Mouse (Mus musculus) adrenal gland, postnatal 36 days (tissue): Measurements from ENCODE around the gene Gm49450. TPM values are rescaled to one million over a fixed set of nuclear protein-coding genes. Genes with fewer than 3 reads are reported as not detected.
"Not testable (repeated sequence)": the region's sequence is repeated elsewhere in the genome, so short reads cannot be mapped to it uniquely, and the experiment has no call there.

Experiments
- DNase-seq, 2 experiments: peaks; one replicate each; pipeline ENCODE4 v3.0.0; 2021; ENCODE audit warnings: mixed read lengths in 1 of 2
- total RNA-seq, 2 experiments: library from RNA; stranded (reverse); gene quantifications; 2 replicates each; pipeline ENCODE4 v1.2.3; 2021

Gene Gm49450
- total RNA-seq, 2 experiments from 2014 or later, result not detected

GRCm38 (mm10) chr15:98954425-98955253, 1.3 kb upstream of the Gm49450 start:
- peak in 1 of 2 experiments; percentile 30 for DNase-seq

- DNase-seq, result peak; percentile 70 to 83
These were observed 475 bp downstream of the Gm49450 start for GRCm38 (mm10) chr15:98952751-98953400.

GRCm38 (mm10) chr15:98952063-98952455, 1.3 kb downstream of the Gm49450 start:
- DNase-seq, result no peak

GRCm38 (mm10) chr15:98951122-98952062, 2.0 kb downstream of the Gm49450 start:
- not testable (repeated sequence) for DNase-seq

GRCm38 (mm10) chr15:98949607-98949892, 3.8 kb downstream of the Gm49450 start:
- no peak for DNase-seq

GRCm38 (mm10) chr15:98948857-98949606, 4.3 kb downstream of the Gm49450 start:
- no peak for DNase-seq

- DNase-seq, result no peak
These were observed 5.0 kb downstream of the Gm49450 start for GRCm38 (mm10) chr15:98948382-98948781.

- DNase-seq, result no peak
These were observed 5.5 kb downstream of the Gm49450 start for GRCm38 (mm10) chr15:98947884-98948283.

- no peak for DNase-seq
These were observed 10.2 kb downstream of the Gm49450 start for GRCm38 (mm10) chr15:98943133-98943532.

GRCm38 (mm10) chr15:98942081-98942480, 11.3 kb downstream of the Gm49450 start:
- peak; percentile 43 to 60 for DNase-seq

- no peak for DNase-seq
These were observed 11.8 kb downstream of the Gm49450 start for GRCm38 (mm10) chr15:98941539-98941938.

GRCm38 (mm10) chr15:98940816-98941215, 12.5 kb downstream of the Gm49450 start:
- peak; percentile 46 to 64 for DNase-seq

- peak; percentile 94 to 97 for DNase-seq
These were observed 19.0 kb downstream of the Gm49450 start, which contains the start of gene Tuba1b for GRCm38 (mm10) chr15:98934217-98934839. Tuba1b (minus strand) TSS chr15:98934565.

- peak; percentile 96 to 98 for DNase-seq
These were observed 19.5 kb downstream of the Gm49450 start for GRCm38 (mm10) chr15:98933833-98934216.

- peak in 1 of 2 experiments; percentile 20 for DNase-seq
These were observed 20.2 kb downstream of the Gm49450 start for GRCm38 (mm10) chr15:98933004-98933671.

- DNase-seq, result no peak
These were observed 22.4 kb downstream of the Gm49450 start for GRCm38 (mm10) chr15:98930998-98931397.

GRCm38 (mm10) chr15:98930017-98930734, 23.2 kb downstream of the Gm49450 start:
- no peak for DNase-seq

- peak; percentile 75 to 84 for DNase-seq
These were observed 24.6 kb downstream of the Gm49450 start for GRCm38 (mm10) chr15:98928598-98929240.

- no peak for DNase-seq
These were observed 25.8 kb downstream of the Gm49450 start for GRCm38 (mm10) chr15:98927566-98927965.
